Mouse (Mus musculus): Measurements from ENCODE around the gene Dennd5a.

Gene Dennd5a

DNA sequence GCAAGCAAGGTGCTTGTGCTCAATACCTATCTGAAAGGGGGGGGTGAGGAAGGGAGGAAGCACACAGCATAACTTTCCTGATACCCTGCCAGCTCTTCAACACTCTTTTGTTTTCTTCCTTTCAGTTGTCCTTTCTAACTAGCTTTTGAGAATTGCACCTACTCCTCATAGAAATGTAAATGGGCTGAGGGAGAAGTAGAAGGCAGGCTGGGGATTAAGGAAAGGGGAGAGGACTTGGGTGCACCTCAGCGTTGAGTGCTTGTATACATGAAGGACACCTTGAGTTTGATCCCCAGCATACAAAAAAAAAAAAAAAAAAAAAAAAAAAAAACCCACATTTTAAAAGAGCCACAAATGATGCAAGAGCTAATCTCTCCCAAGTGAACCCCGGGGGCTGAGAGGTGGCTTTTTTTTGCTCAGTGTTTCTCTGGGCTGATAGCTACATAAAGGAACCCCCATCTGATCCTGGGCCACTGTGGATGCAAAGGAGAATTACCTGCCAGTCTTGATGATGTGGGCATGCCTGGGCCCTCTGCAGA, 78.6 kb downstream of the Dennd5a start:
- no peak for DNase-seq (ENCODE audit: low spot score in 2 of 2)

DNA sequence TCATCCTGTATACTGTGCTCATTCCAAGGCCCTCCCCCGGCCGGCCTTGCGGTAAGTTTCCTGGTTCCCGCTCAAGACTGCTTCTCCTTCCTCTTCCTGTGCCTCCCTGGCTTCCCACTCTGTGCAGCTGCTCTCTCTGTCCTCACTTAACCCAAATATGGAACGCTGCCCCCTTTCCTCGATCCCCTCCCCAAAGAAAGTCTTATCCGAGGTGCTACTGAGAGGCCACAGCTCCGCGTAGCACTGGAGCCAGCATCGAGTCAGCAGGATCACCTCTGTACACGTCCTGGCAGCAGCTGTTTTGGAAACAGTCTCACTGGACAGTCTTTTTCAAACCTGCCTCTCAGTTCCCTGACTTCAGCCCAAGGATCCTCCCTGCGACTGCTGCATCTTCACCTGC, 81.1 kb downstream of the Dennd5a start:
- DNase-seq (ENCODE audit: low spot score in 2 of 2) = no peak

DNA sequence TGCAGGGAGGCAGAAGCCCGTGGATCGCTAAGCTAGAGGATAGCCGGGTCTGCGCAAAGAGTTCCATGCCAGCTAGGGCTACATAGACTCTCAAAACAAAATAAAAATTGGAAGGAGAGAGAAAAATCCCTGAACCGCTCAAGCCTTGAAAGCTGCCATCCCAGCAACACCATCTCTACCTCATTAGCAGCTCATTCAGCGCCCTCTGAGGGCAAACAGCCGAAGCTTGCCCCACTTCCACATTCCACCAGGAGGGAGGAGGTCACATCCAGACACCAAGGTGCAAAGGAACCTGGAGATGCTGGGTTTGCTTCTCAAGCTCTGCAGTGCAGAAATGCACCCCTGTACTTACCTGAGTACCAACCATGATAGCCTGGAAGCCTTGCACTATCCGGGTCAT, 84.2 kb downstream of the Dennd5a start:
- no peak for DNase-seq (ENCODE audit: low spot score in 2 of 2)

DNA sequence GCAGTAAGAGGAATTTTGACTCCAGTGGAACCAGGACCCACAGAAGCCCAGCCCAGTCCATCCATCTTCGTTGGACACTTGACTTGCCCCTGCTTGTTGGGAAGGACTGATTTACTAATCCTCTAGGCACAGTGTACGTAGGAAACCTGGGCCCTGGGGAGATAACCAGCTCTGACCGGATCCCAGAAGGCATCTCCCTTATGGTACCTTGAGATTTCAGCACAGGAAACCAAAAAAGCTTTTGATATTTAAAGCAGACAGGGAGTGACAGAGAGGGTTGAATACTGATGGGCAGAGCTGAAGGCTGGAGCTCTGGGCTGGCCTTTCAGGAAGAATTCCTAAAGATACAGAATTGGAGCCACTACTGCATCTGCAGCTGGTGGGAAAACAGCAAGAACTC, 84.7 kb downstream of the Dennd5a start:
- DNase-seq (ENCODE audit: low spot score in 2 of 2) = no peak

DNA sequence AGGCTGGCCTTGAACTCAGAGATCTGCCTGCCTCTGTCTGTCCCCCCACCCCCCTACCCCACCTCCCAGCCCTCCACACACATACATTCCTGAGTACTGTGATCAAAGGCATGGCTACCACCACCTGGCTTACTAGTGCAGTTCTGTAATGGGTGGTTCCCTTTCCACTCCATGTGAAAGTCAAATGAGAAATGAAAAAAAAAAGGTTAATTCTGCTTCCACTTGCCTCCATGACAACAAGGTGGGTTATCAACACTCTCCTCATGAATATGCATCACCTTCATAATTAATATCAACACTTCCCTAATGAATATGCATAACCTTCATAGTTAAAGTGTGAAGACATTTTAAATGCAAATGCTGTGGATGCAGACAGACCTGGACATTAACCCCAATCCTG, 85.2 kb downstream of the Dennd5a start:
- no peak for DNase-seq (ENCODE audit: low spot score in 2 of 2)

DNA sequence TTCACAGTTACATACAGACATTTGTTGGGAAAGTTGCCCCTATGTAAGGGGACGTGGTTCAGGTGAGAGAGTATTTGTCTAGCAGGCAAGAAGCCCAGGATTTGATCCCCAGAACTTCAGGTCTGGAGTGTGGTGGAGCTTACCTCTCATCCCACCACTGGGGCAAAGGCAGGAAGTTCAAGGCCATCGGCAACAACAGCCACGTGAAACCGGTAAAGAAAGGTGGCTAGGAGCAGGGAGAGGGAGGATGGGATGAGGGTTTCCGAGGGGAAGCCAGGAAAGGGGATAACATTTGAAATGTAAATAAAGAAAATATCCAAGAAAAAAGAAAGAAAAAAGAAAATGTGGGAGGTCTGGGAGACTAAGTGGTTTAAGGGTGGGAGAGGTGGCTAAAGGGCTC, 87.1 kb downstream of the Dennd5a start:
- DNase-seq (ENCODE audit: low spot score in 2 of 2) = no peak

DNA sequence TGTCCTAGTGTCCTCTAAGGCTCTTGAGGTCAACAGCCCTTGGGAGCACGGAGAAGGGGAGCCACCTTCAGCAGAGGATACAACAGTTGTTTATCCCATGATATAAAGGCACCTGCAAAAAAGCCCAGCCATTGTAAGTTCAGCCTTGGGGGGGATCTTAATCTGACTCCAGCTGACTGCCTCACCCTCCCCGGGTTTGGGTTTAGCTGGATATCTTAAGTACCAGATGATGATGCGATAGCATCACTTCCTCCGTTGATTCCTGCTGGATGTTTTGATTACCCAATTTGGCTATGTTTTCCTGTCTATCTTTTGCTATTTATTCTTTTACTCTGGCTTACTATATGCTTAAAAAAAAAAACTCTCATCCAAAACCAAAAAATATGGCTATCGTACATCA, 89.0 kb downstream of the Dennd5a start:
- no peak for DNase-seq (ENCODE audit: low spot score in 2 of 2)

DNA sequence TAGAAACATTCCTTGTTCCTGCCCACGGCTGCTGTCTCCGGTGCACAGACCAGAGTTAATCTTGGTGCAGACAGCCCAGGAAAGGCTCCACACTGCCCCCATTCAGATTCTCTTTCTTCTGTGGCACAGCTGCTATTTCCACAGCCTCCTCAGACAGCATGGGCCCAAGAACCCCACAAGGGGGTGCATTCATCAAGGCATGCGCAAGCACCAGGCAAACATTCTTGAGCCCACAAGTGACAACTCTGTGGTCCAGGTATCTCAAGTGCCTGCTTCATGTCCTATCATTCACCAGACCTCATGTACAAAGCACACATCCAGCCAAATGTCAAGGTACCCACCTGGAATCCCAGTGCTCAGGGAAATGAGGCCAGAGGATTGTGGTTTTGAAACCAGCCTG, 91.8 kb downstream of the Dennd5a start:
- no peak for DNase-seq (ENCODE audit: low spot score in 2 of 2)

DNA sequence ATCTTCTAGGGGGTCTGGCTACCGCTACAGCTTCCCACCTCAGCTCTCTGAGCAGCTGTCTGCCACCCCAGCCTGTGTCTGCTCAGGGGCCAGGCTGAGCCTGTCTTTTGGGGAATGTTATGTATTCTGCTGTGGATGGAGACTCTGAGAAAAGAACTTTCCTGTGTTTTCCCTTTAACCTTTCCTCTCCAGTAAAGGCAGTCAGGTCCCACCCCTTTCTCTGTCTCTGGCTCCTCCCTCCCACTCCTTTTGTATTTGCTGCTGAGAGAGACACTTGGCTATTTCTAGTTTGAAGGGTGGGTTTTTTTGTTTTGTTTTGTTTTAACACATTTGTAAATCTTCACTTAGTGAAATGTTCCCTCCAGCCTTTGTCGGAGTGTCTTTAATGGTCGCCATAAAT, 93.6 kb downstream of the Dennd5a start:
- DNase-seq (ENCODE audit: low spot score in 2 of 2) = no peak

DNA sequence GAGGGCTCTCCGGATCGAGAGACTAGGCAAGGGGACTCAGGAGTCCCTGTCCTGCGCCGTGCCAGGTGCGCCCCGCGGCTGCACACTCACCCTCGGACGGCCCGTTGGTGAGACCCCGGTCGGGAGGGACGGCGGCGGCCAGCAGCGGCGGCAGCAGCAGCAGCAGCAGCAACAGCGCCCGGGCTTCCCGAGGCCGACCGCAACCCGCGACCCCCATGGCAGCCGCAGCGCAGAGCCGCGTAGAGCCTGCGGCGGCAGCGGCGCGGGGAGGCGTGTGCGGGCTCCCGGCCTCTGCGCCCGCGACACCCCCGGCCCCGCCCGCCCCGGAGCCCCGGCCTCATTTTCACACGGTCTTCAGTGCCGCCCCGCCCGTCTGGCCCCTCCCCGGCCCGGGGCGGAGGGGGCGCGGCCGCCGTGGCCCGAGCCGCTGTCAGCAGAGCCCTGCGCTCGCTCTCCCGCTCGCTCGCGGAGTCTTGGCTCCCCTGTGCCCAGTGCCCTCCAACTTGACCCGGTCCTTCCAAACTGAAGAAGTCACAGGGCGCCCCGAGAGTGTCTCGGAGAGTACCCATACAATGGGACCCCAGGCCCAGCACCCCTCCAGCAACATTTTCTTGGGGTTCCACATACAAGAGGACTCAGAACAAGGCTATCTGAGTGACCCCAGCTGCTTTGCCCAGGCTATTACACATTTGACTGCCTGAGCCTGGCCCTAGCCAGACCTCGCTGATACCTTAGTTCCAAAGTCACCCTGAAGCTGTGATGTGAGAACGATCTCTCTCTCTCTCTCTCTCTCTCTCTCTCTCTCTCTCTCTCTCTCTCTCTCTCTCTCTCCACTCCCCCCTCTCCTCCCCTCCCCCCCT, 94.7 kb downstream of the Dennd5a start, which contains the start of gene Scube2:
TSS of gene Scube2 (minus strand) at position 310 of the 860 bp plus-strand sequence.
- no peak for DNase-seq (ENCODE audit: low spot score in 2 of 2)

DNA sequence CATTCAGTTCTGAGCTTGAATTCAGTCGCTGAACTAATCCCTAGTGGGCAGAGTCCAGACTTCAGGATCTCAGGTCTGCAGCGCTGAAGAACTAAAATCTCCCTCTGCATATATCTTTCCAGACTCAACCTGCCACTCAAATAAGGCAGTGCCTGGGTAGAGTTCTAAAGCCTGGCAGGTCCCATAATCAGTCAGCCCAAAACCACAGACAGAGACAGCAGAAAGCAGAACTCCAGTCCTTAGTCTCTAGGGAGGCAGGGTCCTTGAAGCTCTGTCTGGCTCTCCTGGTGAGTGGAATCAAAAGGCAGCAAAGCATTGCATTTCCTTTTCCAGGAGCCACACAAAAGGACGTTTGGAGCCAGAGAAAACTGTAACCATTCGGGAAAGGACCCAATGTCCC, 96.7 kb downstream of the Dennd5a start:
- no peak for DNase-seq (ENCODE audit: low spot score in 2 of 2)

DNA sequence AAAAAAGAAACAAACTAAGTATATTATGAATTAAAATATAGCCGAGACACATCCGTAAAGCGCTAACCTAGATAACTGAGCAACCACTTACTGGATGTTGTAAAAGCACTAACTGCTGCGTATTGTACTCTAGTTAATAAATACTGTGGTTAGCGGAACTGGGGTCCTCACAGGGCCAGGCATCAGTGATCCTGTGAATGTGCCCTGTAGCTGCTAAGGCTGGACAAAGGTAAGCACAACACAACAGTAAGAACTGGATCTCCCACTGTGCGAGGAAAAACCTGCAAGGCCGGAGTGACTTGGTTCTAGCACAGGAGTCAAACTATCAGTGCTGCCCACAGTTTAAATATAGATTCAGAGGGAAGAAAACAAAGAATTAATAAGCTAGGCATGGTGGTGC, 100.1 kb downstream of the Dennd5a start:
- DNase-seq (ENCODE audit: low spot score in 2 of 2) = no peak

DNA sequence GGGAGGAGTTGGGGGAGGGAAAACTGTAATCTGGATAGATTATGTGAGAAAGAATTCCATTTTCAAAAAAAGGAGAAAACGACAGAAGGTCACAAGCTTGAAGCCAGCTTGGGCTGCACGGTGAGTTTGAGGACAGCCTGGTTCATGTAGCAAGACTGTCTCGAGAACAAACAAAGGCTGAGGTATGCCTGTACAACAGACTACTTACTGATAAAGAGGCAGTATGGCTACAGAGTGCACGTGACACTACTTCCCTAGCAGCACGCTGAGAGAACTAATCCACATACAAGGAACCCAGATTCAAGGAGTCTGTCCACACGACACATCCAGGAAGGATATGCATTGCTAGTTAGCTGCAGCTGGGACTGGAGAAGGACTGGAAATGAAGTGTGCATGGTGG, 100.9 kb downstream of the Dennd5a start:
- no peak for DNase-seq (ENCODE audit: low spot score in 2 of 2)

DNA sequence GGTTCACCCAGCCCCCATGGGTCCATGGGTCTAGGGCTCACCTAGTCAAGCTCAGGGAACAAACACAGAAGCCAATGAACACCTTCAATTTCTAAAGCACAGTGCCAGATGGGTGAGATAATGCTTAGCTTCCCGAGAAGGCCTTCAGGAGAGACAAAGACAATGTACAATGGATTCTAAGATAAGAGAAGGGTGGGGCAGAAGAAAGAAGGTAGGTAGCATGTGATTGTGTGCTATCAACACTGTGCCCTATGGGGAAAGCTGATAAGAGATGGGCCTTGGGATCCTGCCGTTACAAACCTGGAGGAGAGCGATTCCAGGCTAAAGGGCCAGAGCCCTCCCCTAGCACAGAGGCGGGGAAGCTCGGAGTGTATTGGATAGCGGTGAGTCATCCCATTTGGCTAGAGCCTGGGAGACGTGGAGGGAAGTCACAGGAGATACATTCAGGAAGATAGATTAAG, 107.5 kb downstream of the Dennd5a start:
- DNase-seq (ENCODE audit: low spot score in 2 of 2) = no peak

DNA sequence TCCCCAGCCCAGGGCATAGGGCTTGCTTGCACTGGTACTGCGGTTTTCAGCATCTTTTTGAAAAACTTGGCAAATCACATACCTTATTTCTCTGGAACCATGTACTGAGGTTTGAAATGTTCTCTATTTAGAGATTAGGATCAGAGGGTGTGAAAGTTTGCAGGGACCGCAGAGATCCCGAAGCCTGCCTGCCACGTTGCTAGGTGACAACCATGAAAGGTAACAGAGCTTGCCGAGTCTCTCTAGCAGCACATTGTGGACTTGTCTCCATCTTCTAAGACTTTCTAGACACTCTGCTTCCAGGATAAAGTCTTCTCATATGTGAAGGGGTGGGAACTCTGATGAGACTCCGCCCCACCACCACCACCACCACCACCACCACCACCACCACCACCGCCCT, 108.3 kb downstream of the Dennd5a start:
- DNase-seq (ENCODE audit: low spot score in 2 of 2) = no peak

DNA sequence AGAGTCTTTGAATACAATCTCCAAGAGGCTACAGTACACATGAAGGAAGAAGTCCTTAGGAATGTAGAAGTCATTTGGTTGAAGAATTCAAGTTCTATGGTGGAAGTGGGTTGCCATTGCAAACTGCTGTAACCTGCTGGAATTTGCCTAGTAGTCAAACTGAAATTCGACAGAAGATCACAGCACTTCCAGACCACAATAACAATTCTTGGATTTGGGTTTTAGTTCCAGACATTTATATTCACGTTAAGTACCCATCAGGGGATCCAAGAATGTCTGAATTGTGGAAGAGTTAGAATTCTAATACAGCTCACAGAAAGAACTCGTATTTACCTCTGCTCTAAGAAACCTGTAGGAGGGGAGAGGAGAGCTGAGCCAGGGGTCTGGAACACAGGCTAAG, 109.7 kb downstream of the Dennd5a start:
- DNase-seq (ENCODE audit: low spot score in 2 of 2) = no peak

DNA sequence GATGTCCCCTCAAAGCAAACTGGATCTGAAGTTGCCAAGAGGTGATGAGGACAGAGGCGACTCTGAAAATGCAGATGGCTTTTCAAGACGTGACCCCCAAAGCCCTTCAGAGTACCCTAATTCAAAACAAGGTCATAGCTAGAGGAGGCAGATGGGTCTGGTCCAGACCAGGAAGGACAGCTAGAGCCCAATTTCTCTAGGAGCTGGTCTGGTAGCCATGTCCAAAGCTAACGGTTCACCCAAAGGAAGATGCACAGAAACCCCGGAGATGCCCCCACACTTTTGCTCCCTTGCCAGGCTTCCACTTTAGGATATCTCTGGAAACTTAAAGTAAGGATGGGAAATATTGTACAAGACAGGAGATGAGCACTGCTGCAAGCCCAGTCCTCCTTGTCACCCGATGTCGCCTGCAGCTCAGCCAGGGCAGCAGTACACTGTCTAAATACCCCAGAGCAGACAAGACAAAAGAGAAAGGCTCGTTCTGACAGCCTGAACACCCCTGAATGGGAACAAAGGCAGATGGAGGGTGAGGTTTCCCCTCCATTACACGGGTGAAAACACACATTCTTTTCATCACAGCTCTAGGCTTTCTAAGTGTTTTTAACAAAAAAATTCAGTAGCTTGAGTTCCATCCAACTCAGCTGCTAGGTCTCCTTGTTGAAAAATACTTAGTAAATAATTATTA, 110.4 kb downstream of the Dennd5a start:
- DNase-seq (ENCODE audit: low spot score in 2 of 2) = no peak

DNA sequence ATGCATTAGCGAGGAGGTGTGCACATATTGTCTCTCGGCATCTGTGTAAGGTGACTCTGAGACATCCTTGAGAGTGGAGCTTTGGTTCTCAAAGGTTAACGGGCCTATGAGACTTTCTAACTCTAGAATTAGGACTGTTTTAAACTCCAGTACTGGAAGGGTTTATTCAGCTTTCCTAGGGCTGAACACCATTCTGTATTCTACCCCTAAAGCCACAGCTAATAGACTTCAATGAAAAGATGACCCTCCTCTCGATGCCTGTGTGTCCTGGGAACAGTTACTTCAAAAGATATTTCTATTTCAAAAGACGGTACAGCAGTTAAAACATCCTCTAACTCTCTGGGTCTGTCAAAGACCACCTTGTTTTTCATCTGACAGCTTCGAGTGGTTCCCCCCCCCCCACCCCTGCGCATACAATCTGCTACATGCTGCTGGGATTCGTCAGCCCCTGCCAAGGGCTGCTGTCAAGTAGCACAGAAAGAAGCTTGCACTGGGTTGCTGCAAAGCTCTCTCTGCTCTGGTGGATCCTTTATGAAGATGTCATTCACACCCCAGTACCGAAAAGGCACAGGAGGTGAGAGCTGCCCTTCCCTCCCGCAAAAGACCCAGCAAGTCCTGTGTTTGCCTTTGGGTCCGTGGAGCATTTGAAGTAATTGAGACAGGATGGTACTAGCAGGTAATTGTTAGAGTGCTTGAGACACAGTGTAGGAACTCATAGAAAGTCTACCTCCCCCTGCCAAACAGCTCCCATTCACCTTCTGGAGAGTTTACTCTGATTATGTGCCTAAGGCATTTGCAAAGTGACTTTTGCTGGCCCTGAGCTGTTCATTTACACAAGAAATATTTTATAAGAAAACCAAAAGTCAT, 111.2 kb downstream of the Dennd5a start:
- DNase-seq (ENCODE audit: low spot score in 2 of 2) = no peak

DNA sequence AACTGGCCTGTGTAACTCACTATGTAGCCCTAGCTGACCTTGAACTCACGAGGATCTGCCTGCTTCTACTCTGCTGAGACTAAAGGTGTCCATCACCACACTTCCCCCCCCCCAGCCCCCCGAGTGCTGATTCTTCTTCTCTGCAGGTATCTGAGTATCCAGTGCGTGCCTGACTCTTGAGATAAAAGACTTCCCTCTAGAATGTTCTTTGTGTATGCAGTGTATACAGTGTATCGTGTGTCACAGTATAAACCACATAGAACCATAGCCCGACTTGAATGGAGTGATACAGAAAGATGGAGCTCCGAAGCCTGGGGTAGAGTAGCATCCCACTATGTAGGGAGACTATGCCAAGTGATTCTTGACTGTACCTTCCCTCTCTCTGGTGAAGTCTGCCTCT, 116.2 kb downstream of the Dennd5a start:
- DNase-seq (ENCODE audit: low spot score in 2 of 2) = no peak

Data from frontal cortex, postnatal 25 days (tissue).